Mouse (Mus musculus) MEL (cell line): Measurements from ENCODE around the gene Adamtsl1. TPM values are rescaled to one million over a fixed set of nuclear protein-coding genes. Genes with fewer than 3 reads are reported as not detected.

Experiments
- DNase-seq: peaks from one replicate; pipeline ENCODE4 v3.0.0; 2011; ENCODE audit warnings: low read depth, low spot score
- H3K27ac ChIP-seq: 2 replicates; pipeline ENCODE4 v1.5.1; 2012; ENCODE audit warnings: low read depth, mild to moderate bottlenecking, control low read depth, low read length, moderate library complexity; ENCODE audit not compliant: control insufficient read depth
- H3K27me3 ChIP-seq, 2 experiments: fragments of 150-350 bp in 1 of 2; sonication (generic) in 1 of 2; 2 replicates each; pipeline ENCODE4 v1.6.1; 2012; ENCODE audit warnings: low read length in 2 of 2, mild to moderate bottlenecking in 2 of 2, improper control_type of control experiment in 1 of 2, moderate library complexity in 1 of 2; ENCODE audit not compliant: insufficient read depth in 2 of 2, control insufficient read depth in 1 of 2
- H3K36me3 ChIP-seq, 2 experiments: 2 replicates each; pipeline ENCODE4 v1.6.1; 2012 to 2014; ENCODE audit warnings: low read length in 2 of 2, improper control_type of control experiment in 1 of 2, inconsistent platforms in 1 of 2, mild to moderate bottlenecking in 1 of 2; ENCODE audit not compliant: insufficient read depth in 2 of 2, control insufficient read depth in 1 of 2
- H3K4me1 ChIP-seq, 2 experiments: fragments of 150-350 bp in 1 of 2; sonication (generic) in 1 of 2; 2 replicates each; pipeline ENCODE4 v1.6.1; 2012; ENCODE audit warnings: low read length in 2 of 2, improper control_type of control experiment in 1 of 2, mild to moderate bottlenecking in 1 of 2; ENCODE audit not compliant: insufficient read depth in 2 of 2, control insufficient read depth in 1 of 2
- H3K4me3 ChIP-seq, 2 experiments: fragments of 150-350 bp in 1 of 2; sonication (generic) in 1 of 2; 2 replicates each; pipeline ENCODE4 v1.5.1; 2012; ENCODE audit warnings: low read depth in 2 of 2, low read length in 2 of 2, mild to moderate bottlenecking in 2 of 2, moderate library complexity in 2 of 2, control low read depth in 1 of 2, improper control_type of control experiment in 1 of 2; ENCODE audit not compliant: control insufficient read depth in 1 of 2, insufficient read depth in 1 of 2
- H3K79me2 ChIP-seq: 2 replicates; pipeline ENCODE4 v1.6.1; 2012; ENCODE audit warnings: mild to moderate bottlenecking, low read length, moderate library complexity; ENCODE audit not compliant: control insufficient read depth, poor library complexity, insufficient read depth
- H3K9ac ChIP-seq: 2 replicates; pipeline ENCODE4 v1.6.1; 2012; ENCODE audit warnings: low read depth, mild to moderate bottlenecking, control low read depth, low read length, moderate library complexity; ENCODE audit not compliant: control insufficient read depth, poor library complexity, severe bottlenecking
- H3K9me3 ChIP-seq: fragments of 150-350 bp; sonication (generic); replicated peaks from 2 replicates; pipeline ENCODE4 v1.6.1; 2012; ENCODE audit warnings: mild to moderate bottlenecking, low read length, improper control_type of control experiment, moderate library complexity; ENCODE audit not compliant: insufficient read depth
- BHLHE40 ChIP-seq: IDR thresholded peaks from 2 replicates; pipeline ENCODE4 v1.6.1; 2012; ENCODE audit warnings: low read depth, mild to moderate bottlenecking, inconsistent platforms, low read length, improper control_type of control experiment, borderline replicate concordance
- CTCF ChIP-seq, 3 experiments: IDR thresholded peaks in 2 of 3; conservative IDR thresholded peaks in 1 of 3; 2 replicates each; pipeline ENCODE4 v1.5.1; 2011 to 2012; ENCODE audit warnings: low read length in 3 of 3, low read depth in 2 of 3, mild to moderate bottlenecking in 2 of 3, improper control_type of control experiment in 1 of 3, inconsistent platforms in 1 of 3, mixed read lengths in 1 of 3, moderate library complexity in 1 of 3; ENCODE audit not compliant: control insufficient read depth in 1 of 3, insufficient read depth in 1 of 3, poor library complexity in 1 of 3, severe bottlenecking in 1 of 3
- E2F4 ChIP-seq: IDR thresholded peaks from 2 replicates; pipeline ENCODE4 v1.6.1; 2011; ENCODE audit warnings: low read depth, low read length, improper control_type of control experiment, borderline replicate concordance
- ELF1 ChIP-seq: IDR thresholded peaks from 2 replicates; pipeline ENCODE4 v1.6.1; 2014; ENCODE audit warnings: low read depth, mild to moderate bottlenecking, inconsistent platforms, low read length, improper control_type of control experiment, moderate library complexity
- EP300 ChIP-seq, 2 experiments: IDR thresholded peaks; 2 replicates each; pipeline ENCODE4 v1.6.1; 2011; ENCODE audit warnings: improper control_type of control experiment in 2 of 2, low read length in 2 of 2, low read depth in 1 of 2, mild to moderate bottlenecking in 1 of 2
- ETS1 ChIP-seq: IDR thresholded peaks from 2 replicates; pipeline ENCODE4 v1.6.1; 2012; ENCODE audit warnings: low read depth, mild to moderate bottlenecking, inconsistent platforms, low read length, improper control_type of control experiment, moderate library complexity
- GABPA ChIP-seq: IDR thresholded peaks from 2 replicates; pipeline ENCODE4 v1.6.1; 2012; ENCODE audit warnings: low read depth, mild to moderate bottlenecking, inconsistent platforms, low read length, improper control_type of control experiment, moderate library complexity
- HCFC1 ChIP-seq: IDR thresholded peaks from 2 replicates; pipeline ENCODE4 v1.6.1; 2012; ENCODE audit warnings: low read depth, mild to moderate bottlenecking, inconsistent platforms, low read length, improper control_type of control experiment, moderate library complexity
- KAT2A ChIP-seq: conservative IDR thresholded peaks from 2 replicates; pipeline ENCODE4 v1.6.1; 2012; ENCODE audit warnings: low read depth, low read length, improper control_type of control experiment, inconsistent platforms
- MAFK ChIP-seq: IDR thresholded peaks from 2 replicates; pipeline ENCODE4 v1.6.1; 2011; ENCODE audit warnings: low read depth, mild to moderate bottlenecking, low read length, improper control_type of control experiment, borderline replicate concordance
- MAX ChIP-seq: IDR thresholded peaks from 2 replicates; pipeline ENCODE4 v1.6.1; 2011; ENCODE audit warnings: low read length, improper control_type of control experiment
- MEF2A ChIP-seq: IDR thresholded peaks from 2 replicates; pipeline ENCODE4 v1.6.1; 2014; ENCODE audit warnings: low read depth, mild to moderate bottlenecking, inconsistent platforms, low read length, improper control_type of control experiment; ENCODE audit not compliant: poor library complexity, insufficient replicate concordance, severe bottlenecking; ENCODE audit errors: extremely low read depth
- MYB ChIP-seq: IDR thresholded peaks from 2 replicates; pipeline ENCODE4 v1.6.1; 2011; ENCODE audit warnings: mild to moderate bottlenecking, low read depth, low read length, improper control_type of control experiment
- MYC ChIP-seq: IDR thresholded peaks from 2 replicates; pipeline ENCODE4 v1.6.1; 2011; ENCODE audit warnings: low read depth, mild to moderate bottlenecking, low read length, improper control_type of control experiment, moderate library complexity
- NRF1 ChIP-seq: IDR thresholded peaks from 2 replicates; pipeline ENCODE4 v1.6.1; 2014; ENCODE audit warnings: low read depth, mild to moderate bottlenecking, inconsistent platforms, low read length, improper control_type of control experiment, moderate library complexity; ENCODE audit not compliant: poor library complexity, insufficient read depth, severe bottlenecking
- POLR2A ChIP-seq, 2 experiments: IDR thresholded peaks; 2 replicates each; pipeline ENCODE4 v1.6.1; 2011 to 2012; ENCODE audit warnings: low read length in 2 of 2, mild to moderate bottlenecking in 2 of 2, control low read depth in 1 of 2, improper control_type of control experiment in 1 of 2, low read depth in 1 of 2, moderate library complexity in 1 of 2; ENCODE audit not compliant: control insufficient read depth in 1 of 2, insufficient read depth in 1 of 2, poor library complexity in 1 of 2
- POLR2AphosphoS2 ChIP-seq: IDR thresholded peaks from 2 replicates; pipeline ENCODE4 v1.6.1; 2011; ENCODE audit warnings: low read length, improper control_type of control experiment
- POLR2AphosphoS5 ChIP-seq: IDR thresholded peaks from 2 replicates; pipeline ENCODE4 v1.6.1; 2012; ENCODE audit warnings: low read depth, borderline replicate concordance, mild to moderate bottlenecking, inconsistent platforms, low read length, moderate library complexity, mixed read lengths
- RCOR1 ChIP-seq: IDR thresholded peaks from 2 replicates; pipeline ENCODE4 v1.6.1; 2012; ENCODE audit warnings: low read depth, mild to moderate bottlenecking, inconsistent platforms, low read length, improper control_type of control experiment
- SIN3A ChIP-seq: IDR thresholded peaks from 2 replicates; pipeline ENCODE4 v1.6.1; 2012; ENCODE audit warnings: low read length, improper control_type of control experiment, inconsistent platforms
- SMC3 ChIP-seq: IDR thresholded peaks from 2 replicates; pipeline ENCODE4 v1.6.1; 2011; ENCODE audit warnings: low read depth, low read length, improper control_type of control experiment
- TBP ChIP-seq: IDR thresholded peaks from 2 replicates; pipeline ENCODE4 v1.8.0; 2011; ENCODE audit warnings: low read depth, low read length, improper control_type of control experiment
- TCF12 ChIP-seq: IDR thresholded peaks from 2 replicates; pipeline ENCODE4 v1.6.1; 2014; ENCODE audit warnings: low read depth, mild to moderate bottlenecking, inconsistent platforms, low read length, improper control_type of control experiment, moderate library complexity
- UBTF ChIP-seq: IDR thresholded peaks from 2 replicates; pipeline ENCODE4 v1.6.1; 2012; ENCODE audit warnings: low read depth, mild to moderate bottlenecking, inconsistent platforms, low read length, improper control_type of control experiment, moderate library complexity, borderline replicate concordance; ENCODE audit not compliant: insufficient read depth
- USF1 ChIP-seq: IDR thresholded peaks from 2 replicates; pipeline ENCODE4 v1.6.1; 2014; ENCODE audit warnings: low read depth, mild to moderate bottlenecking, inconsistent platforms, low read length, improper control_type of control experiment, moderate library complexity
- ZKSCAN1 ChIP-seq: IDR thresholded peaks from 2 replicates; pipeline ENCODE4 v1.6.1; 2012; ENCODE audit warnings: low read depth, mild to moderate bottlenecking, inconsistent platforms, low read length, improper control_type of control experiment, moderate library complexity
- ZMIZ1 ChIP-seq: IDR thresholded peaks from 2 replicates; pipeline ENCODE4 v1.6.1; 2012; ENCODE audit warnings: low read depth, mild to moderate bottlenecking, inconsistent platforms, low read length, improper control_type of control experiment, moderate library complexity
- polyA plus RNA-seq, 2 experiments: library from polyadenylated mRNA; stranded (reverse) in 1 of 2; unstranded in 1 of 2; fragments of >175 nt in 1 of 2; fragments of >200 nt in 1 of 2; gene quantifications; 2 replicates each; pipeline versions ENCODE4 v1.2.1 to v1.2.4; 2012; ENCODE audit warnings: low replicate concordance in 2 of 2, low read depth in 1 of 2; ENCODE audit not compliant: insufficient read length in 2 of 2, insufficient read depth in 1 of 2, missing spikeins in 1 of 2
- total RNA-seq: library from RNA; depleted of rRNA; stranded (reverse); fragments of 300-350 nt; gene quantifications from 2 replicates; pipeline ENCODE4 v1.2.3, GENCODE M21; 2012

Gene Adamtsl1
- total and polyA plus RNA-seq, 3 experiments = not detected

DNA sequence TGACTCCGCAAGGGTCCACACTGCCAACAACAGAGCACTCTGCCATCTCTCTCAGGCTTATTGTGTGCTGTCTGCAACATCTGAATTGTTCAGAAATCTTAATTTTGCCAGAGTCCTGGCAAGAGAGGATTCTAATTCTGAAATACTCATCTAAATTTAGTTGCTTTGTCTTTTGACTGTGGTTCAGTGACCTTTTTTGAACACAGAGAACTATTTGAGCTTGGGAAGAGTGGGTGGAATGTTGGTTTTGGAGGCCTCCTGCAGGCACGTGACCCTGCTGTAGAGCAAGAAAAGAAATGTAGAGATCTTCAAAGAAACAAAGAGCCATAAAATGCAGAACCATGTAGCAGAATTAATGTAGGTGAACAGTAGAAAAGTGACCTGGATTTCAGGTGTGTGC, 445.0 kb downstream of the Adamtsl1 start:
- H3K79me2 ChIP-seq = no peaks in the 10 kb centered on the region
- no peak for DNase-seq
- TF ChIP-seq EP300 (IDR thresholded peaks at IDR 0.05; ENCODE audit: low read depth in 1 of 2, low read length in 2 of 2) = no peak
- TF ChIP-seq SIN3A = no peak
- no peak for TF ChIP-seq POLR2AphosphoS5
- TF ChIP-seq CTCF (IDR thresholded peaks at IDR 0.05 in 2 of 3, conservative IDR thresholded peaks at IDR 0.05 in 1 of 3; ENCODE audit: control insufficient read depth in 1 of 3, insufficient read depth in 1 of 3, low read depth in 2 of 3, low read length in 3 of 3, poor library complexity in 1 of 3, severe bottlenecking in 1 of 3) = no peak
- no peak for TF ChIP-seq MAX
- no peak for TF ChIP-seq TCF12
- no peak for TF ChIP-seq ETS1
- TF ChIP-seq MYB = no peak
- TF ChIP-seq MEF2A = no peak
- TF ChIP-seq E2F4 = no peak
- no peak for TF ChIP-seq GABPA
- no peak for TF ChIP-seq SMC3
- no peak for TF ChIP-seq NRF1
- TF ChIP-seq MAFK = no peak
- peaks cover 0 to 19% of the 10 kb centered on the region in 2 experiments; a peak in 2 of 4 replicates for H3K36me3 ChIP-seq
- H3K27me3 ChIP-seq = no peaks in the 10 kb centered on the region
- no peaks in the 10 kb centered on the region for H3K9me3 ChIP-seq
- H3K27ac ChIP-seq = no peak overlapping the region
- H3K4me1 ChIP-seq = peaks cover 17 to 19% of the 10 kb centered on the region in 2 experiments
- H3K9ac ChIP-seq = no peak overlapping the region
- no peak overlapping the region for H3K4me3 ChIP-seq

DNA sequence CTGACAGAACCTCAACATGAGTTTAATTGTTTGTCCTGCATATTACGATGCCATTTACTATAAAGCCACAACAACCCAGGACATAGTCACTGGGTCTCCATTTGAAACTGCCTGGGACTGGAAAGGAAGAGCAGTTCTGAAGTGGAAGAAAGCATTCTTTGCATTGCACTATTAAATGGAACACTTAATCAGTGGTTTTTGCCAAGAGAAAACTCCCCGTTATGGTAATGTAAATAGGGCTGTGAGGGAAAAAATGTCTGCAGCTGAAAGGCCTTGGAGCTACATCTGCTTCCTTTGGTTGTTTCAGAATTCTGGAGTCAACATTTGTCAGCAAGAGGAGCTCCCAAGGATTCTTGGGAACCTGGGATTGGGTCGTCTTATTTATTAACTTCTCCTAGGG, 462.2 kb downstream of the Adamtsl1 start:
- H3K79me2 ChIP-seq = no peaks in the 10 kb centered on the region
- no peaks in the 10 kb centered on the region for H3K9me3 ChIP-seq
- H3K4me3 ChIP-seq = no peak overlapping the region
- no peak for TF ChIP-seq MYB
- no peak for TF ChIP-seq MEF2A
- no peak for TF ChIP-seq ZMIZ1
- TF ChIP-seq POLR2A (IDR thresholded peaks at IDR 0.05; ENCODE audit: control insufficient read depth in 1 of 2, insufficient read depth in 1 of 2, low read depth in 1 of 2, low read length in 2 of 2, poor library complexity in 1 of 2) = no peak
- no peak for TF ChIP-seq POLR2AphosphoS2
- no peak for TF ChIP-seq SIN3A
- TF ChIP-seq TBP = no peak
- no peak for TF ChIP-seq POLR2AphosphoS5
- TF ChIP-seq UBTF = no peak
- no peak for TF ChIP-seq HCFC1
- TF ChIP-seq RCOR1 = no peak
- no peak for TF ChIP-seq ZKSCAN1
- TF ChIP-seq KAT2A = no peak
- no peak for TF ChIP-seq CTCF (IDR thresholded peaks at IDR 0.05 in 2 of 3, conservative IDR thresholded peaks at IDR 0.05 in 1 of 3; ENCODE audit: control insufficient read depth in 1 of 3, insufficient read depth in 1 of 3, low read depth in 2 of 3, low read length in 3 of 3, poor library complexity in 1 of 3, severe bottlenecking in 1 of 3)
- no peak for TF ChIP-seq SMC3
- no peak for TF ChIP-seq ELF1
- no peak for TF ChIP-seq USF1
- TF ChIP-seq MYC = no peak
- TF ChIP-seq BHLHE40 = no peak
- TF ChIP-seq, all 39 proteins: peak for 0
- Histone ChIP-seq H3K27ac (no peak overlapping the region), H3K27me3 (no peaks in the 10 kb centered on the region), H3K4me1 (no peaks in the 10 kb centered on the region), H3K36me3 (no peaks in the 10 kb centered on the region), H3K9ac (no peak overlapping the region)
- DNase-seq = no peak
